Mouse (Mus musculus) mouse embryonic stem cell (cell line): ENCODE data around the gene Tnnt2.

Source experiments
- in situ Hi-C, 2 experiments: fragments of 300-500 bp; cut with MboI; formaldehyde crosslinking; loops; 1 replicate in 1 of 2; 3 replicates in 1 of 2; pipeline ENCODE4 v1.14.3; 2019 to 2020; ENCODE audit warnings: low sequenced_read_pairs in 2 of 2, low pct_unique_long_range_greater_than_20kb in 1 of 2, mixed read lengths in 1 of 2; ENCODE audit not compliant: unreplicated experiment in 1 of 2

Gene Tnnt2

DNA sequence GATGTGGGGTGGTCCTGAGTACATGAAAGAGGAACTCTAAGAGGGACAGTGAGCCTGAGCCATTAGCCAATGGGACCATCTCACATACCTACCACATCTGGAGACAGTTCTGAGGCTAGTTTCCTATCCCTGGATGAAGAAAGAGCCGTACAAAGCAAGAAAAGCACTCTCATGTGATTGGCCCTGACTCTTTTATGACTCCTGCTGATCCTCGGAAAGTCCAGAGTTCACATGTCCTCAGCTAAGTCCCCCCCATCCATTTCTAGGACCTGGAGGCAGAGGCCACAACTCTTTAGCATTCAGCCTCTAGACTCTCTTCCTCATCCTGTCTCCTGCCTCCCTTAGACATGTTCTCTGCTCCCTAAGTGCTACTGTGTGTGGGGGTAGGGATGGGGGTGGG lies 41.1 kb downstream of the Tnnt2 start:
- in situ Hi-C loops: no loop called here

DNA sequence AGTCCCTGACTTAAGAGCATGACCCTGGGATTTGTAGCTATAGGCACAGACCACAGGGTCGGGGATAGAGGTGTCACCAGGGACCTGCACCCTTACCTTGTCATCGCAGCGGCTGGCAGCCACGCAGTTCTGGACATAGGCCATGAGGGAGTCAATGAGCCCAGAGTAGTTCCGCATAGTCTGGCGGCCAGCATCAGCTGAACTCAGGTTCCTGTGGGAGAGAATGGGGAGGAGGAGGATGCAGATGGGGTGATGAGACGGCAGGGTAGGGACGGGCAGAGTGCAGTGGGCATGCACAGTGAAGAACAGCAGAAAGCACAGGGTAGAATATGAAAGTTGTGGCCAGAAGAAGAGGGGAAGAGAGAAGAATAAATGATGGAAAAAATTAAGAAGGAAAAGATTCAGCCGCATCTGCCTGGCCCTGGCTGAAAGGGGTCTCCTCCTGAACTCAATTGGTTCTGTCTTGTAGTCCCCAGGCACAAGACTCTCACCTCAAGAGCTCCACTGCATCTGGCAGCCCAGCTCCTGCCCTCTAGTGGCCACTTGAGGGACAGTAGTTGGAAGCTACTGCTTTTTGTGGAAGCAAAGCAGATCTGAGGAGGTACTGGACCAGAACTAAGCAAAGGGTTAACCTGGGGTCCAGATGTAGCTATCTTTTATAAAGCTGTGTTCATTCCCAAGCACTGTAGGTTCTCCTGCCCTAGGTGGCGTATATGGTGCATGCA lies 46.4 kb downstream of the Tnnt2 start:
- in situ Hi-C loops: no loop called here

DNA sequence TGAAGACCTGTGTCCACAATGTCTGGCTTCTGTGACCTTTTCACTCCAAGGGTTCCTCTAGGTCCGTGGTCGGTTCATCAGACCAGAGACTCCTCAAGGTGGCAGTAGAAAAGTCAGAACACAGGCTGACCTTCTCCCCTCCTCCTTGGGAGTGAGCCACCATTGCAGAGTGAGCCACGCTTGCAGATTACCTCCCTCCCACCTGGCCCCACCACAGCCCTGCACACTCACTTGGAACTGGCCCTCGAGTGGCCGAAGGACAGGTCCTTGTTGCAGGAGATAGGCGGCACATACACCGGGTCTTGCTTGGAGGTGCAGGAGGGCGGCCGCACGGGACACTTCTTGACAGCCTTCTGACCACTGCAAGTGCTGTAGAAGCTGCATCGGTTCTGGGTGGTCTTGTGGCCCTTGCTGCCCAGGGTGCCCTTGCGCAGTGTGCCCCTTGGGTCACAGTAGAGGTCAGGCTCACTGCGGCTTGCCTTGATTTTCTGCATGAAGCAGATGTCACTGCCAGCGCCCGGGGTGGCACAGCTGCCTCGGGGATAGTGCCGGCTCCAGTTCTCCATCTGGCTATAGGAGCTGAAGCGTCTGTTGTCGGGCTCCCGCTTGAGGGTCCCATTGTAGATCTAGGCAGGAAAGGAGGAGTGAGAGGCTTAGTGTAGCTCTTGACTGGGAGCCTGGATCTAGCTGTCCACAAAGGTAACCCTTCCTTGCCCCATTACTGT lies 53.5 kb downstream of the Tnnt2 start:
- in situ Hi-C loops: no loop called here

DNA sequence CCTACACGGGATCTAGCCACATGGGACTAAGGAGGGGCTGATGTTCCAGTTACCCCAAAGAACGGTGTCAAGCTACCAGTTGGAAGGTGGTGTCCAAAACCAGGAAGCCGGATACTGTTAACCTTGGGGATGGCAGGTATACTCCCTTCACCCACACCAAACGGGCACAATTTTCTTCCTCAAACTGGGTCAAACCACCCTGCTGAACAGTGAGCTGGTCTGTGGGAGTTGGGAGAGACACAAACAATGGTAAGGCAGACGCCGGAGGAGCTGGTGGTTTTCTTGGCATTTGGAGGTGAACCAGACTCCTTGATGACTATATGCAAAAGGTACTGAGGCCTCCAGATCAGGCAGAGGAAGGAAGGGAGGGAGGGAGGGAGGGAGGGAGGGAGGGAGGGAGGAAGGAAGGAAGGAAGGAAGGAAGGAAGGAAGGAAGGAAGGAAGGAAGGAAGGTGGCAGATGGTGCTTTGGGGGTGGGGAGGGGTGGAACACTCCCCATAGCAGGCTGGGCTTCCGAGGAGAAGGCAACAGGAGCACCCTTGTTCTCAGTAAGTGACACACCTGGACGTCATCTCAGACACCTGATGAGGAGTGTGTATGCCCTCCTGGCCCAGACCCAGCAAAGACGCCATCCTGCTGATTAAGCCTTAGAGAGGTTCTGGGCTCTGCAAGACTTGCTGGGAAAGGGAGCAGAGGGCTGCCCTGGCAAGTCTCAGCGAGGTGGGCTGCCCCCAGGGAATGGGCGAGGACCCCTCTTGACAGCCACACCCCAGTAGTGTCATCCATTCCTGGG lies 55.5 kb downstream of the Tnnt2 start:
- in situ Hi-C loops: no loop called here

DNA sequence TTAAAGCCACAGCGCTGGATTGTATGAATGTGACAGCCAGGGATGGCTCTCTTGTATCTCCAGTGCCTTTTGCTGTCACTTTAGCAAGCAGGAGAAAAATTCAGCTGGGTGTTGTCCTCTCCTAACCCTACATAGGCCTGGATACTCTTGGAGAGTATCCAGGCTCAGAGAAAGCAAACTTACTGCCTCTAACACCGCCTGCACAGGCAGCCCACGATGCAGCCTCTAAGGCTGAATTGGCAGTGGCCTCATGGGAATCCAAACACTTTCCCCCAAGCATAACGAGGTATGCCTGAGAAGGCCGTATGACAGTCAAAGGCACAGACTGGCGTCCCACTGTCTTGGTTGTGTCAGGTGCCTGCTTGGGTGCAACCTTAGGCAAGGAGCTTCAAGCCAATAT lies 56.1 kb downstream of the Tnnt2 start:
- in situ Hi-C loops: no loop called here

DNA sequence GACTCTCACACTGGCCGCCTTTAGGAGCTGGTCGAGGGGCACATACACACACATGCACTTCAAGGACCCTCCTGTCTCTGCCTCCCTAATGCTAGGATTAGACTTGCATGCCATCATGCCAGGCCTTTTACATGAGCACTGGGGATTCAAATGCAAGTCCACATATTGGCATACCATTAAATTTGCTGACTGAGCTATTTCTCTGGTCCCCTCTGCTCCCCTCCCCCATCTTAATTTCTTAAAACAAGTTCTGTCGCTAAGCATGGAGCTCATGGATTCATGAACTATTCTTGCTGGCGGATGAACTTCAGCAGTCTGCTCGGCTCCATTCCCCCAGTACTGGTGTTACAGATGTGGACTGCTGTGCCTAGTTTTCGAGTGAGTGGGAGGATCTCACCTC lies 56.6 kb downstream of the Tnnt2 start:
- in situ Hi-C loops: no loop called here

DNA sequence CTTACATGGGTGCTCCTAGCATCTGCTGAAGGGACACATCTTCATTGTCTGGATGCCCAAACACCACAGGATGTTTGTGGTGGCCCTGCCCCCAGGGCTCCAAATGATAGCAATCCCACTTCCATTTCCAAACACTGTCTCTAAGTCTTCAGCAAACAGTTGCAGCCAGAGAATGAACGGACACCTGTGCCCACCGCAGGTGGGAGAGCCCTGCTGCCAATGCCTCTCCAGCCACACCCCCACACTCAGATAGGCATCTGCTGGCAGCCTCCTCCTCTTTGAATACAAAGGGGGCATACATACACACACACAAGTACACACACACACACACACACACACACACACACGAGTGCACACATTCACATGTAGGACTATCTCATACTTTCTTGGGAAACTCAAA lies 57.2 kb downstream of the Tnnt2 start:
- in situ Hi-C loops: no loop called here

DNA sequence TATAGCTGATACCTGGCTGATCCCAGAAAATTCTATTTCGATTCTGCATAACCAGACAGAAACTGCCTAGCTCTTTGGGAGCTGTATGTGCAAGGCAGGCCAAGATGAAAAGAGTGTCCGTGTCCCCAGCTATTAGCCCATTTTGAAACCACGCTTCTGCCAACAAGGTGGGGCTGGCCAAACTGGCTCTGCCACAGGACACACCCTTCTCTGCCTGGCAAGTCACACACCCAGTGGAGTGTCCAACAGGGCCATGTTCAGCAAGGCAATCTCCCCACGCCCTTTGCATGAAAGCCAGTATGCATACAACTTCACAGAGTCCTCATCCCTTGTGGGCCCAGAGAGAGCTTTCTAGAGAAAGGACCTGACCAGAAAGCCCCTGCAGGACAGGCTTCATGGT lies 59.2 kb downstream of the Tnnt2 start:
- in situ Hi-C loops: no loop called here

DNA sequence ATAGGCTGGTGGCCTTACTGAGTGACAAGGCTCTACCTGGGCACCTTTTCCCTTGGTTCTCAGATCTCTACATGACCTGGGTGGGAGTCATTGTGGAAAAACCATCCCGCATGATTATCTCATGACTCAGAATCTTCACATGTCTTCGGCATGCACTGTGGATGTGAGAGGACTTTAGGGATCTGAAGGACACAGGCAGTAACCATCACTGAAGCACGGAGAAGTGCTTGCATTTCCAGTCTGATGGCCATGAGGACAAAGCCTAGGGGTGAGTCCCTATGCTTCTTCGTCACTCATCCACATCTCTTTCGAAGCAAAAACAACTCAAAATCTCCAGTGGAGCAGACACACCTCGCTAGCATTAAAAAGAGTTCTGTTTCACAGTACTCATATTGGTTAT lies 63.1 kb downstream of the Tnnt2 start:
- in situ Hi-C loops: no loop called here

DNA sequence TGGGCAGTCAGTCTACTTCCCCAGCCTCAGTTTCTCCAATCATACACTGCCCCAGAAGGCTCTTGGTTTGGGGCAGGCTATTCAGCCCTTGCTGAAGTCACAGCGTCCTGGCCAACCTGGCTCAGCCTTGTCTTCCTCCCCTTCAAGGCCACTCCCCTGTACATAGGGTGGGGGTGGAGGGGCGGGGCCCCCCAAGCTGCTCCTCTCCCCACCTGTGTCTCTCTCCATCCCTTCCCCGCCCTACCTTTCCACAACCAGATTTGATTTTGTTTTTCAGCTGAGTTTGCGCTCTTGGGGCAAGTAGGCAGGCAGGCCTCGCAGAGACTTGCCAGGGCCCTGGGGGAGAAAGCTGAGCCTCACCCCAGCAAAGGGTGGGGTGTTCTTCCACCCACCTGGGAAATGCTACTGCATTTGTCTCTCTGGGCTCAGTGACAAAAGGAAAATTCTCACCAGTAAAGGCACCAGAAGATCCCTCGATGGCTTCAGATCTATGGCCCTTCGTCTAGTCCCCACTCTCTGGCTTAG lies 63.9 kb downstream of the Tnnt2 start:
- in situ Hi-C loops: no loop called here
